Mouse (Mus musculus): Measurements from ENCODE around the gene Ahnak2. TPM values are rescaled to one million over a fixed set of nuclear protein-coding genes. Genes with fewer than 3 reads are reported as not detected.

Ahnak2 gene
- total and polyA plus RNA-seq, 3 experiments = 2.6 to 11.4 TPM; not detected in 1

GRCm38 (mm10) chr12:112799237-112799970 lies 3.1 kb downstream of the Ahnak2 start (continued):
- TF ChIP-seq MEF2A (IDR thresholded peaks at IDR 0.05; ENCODE audit: extremely low read depth, insufficient replicate concordance, low read depth, low read length, poor library complexity, severe bottlenecking) (no peak), SMC3 (IDR thresholded peaks at IDR 0.05; ENCODE audit: low read depth, low read length) (peak; percentile 31), ELF1 (IDR thresholded peaks at IDR 0.05; ENCODE audit: low read depth, low read length) (peak; percentile 54; the same call in 1 of the 2 replicates), ZC3H11A (IDR thresholded peaks at IDR 0.05; ENCODE audit: low read depth, low read length) (no peak)

GRCm38 (mm10) chr12:112798716-112799115 lies 3.7 kb downstream of the Ahnak2 start:
- H3K27ac ChIP-seq (ENCODE audit: control insufficient read depth, low read depth, low read length) = no peak overlapping the region
- H3K79me2 ChIP-seq (ENCODE audit: control insufficient read depth, insufficient read depth, low read length, poor library complexity) = no peaks in the 10 kb centered on the region; the same call in 1 of the 2 replicates
- H3K36me3 ChIP-seq (ENCODE audit: control insufficient read depth in 1 of 2, insufficient read depth in 2 of 2, low read length in 2 of 2) = peaks cover 0 to 35% of the 10 kb centered on the region in 2 experiments; a peak in 2 of 4 replicates
- H3K4me3 ChIP-seq (ENCODE audit: control insufficient read depth in 1 of 2, insufficient read depth in 1 of 2, low read depth in 2 of 2, low read length in 2 of 2) = no peak overlapping the region; a peak in 1 of 4 replicates
- peaks cover 21 to 61% of the 10 kb centered on the region in 2 experiments for H3K4me1 ChIP-seq (ENCODE audit: control insufficient read depth in 1 of 2, insufficient read depth in 2 of 2, low read length in 2 of 2)
- H3K27me3 ChIP-seq (ENCODE audit: control insufficient read depth in 1 of 2, insufficient read depth in 2 of 2, low read length in 2 of 2) = no peaks in the 10 kb centered on the region
- TF ChIP-seq HCFC1 (IDR thresholded peaks at IDR 0.05; ENCODE audit: low read depth, low read length) = no peak
- TF ChIP-seq MAFK (IDR thresholded peaks at IDR 0.05; ENCODE audit: borderline replicate concordance, low read depth, low read length) = 0 out of 2 replicates have a peak, but pooled peaks have one; percentile 14
- TF ChIP-seq POLR2AphosphoS5 (IDR thresholded peaks at IDR 0.05; ENCODE audit: borderline replicate concordance, low read depth, low read length) = no peak
- no peak for TF ChIP-seq TCF12 (IDR thresholded peaks at IDR 0.05; ENCODE audit: low read depth, low read length)
- DNase-seq (ENCODE audit: low read depth, low spot score) = no peak
- no peaks in the 10 kb centered on the region for H3K9me3 ChIP-seq (replicated peaks; ENCODE audit: insufficient read depth, low read length)
- no peak overlapping the region for H3K9ac ChIP-seq (ENCODE audit: control insufficient read depth, low read depth, low read length, poor library complexity, severe bottlenecking)

- peak; percentile 39 for DNase-seq (ENCODE audit: low read depth, low spot score)
- no peak overlapping the region for H3K9ac ChIP-seq (ENCODE audit: control insufficient read depth, low read depth, low read length, poor library complexity, severe bottlenecking)
- H3K4me3 ChIP-seq (ENCODE audit: control insufficient read depth in 1 of 2, insufficient read depth in 1 of 2, low read depth in 2 of 2, low read length in 2 of 2) = no peak overlapping the region
- H3K4me1 ChIP-seq (ENCODE audit: control insufficient read depth in 1 of 2, insufficient read depth in 2 of 2, low read length in 2 of 2) = peaks cover 26 to 65% of the 10 kb centered on the region in 2 experiments
- TF ChIP-seq EP300 (IDR thresholded peaks at IDR 0.05; ENCODE audit: low read depth in 1 of 2, low read length in 2 of 2) (no peak), ZMIZ1 (IDR thresholded peaks at IDR 0.05; ENCODE audit: low read depth, low read length) (no peak), NELFE (IDR thresholded peaks at IDR 0.05; ENCODE audit: low read depth, low read length) (0 out of 2 replicates have a peak, but pooled peaks have one; percentile 26)
- H3K27me3 ChIP-seq (ENCODE audit: control insufficient read depth in 1 of 2, insufficient read depth in 2 of 2, low read length in 2 of 2) = no peaks in the 10 kb centered on the region
- H3K79me2 ChIP-seq (ENCODE audit: control insufficient read depth, insufficient read depth, low read length, poor library complexity) = no peaks in the 10 kb centered on the region; the same call in 1 of the 2 replicates
- peaks cover 0 to 39% of the 10 kb centered on the region in 2 experiments; a peak in 2 of 4 replicates for H3K36me3 ChIP-seq (ENCODE audit: control insufficient read depth in 1 of 2, insufficient read depth in 2 of 2, low read length in 2 of 2)
- H3K9me3 ChIP-seq (replicated peaks; ENCODE audit: insufficient read depth, low read length) = no peaks in the 10 kb centered on the region
- H3K27ac ChIP-seq (ENCODE audit: control insufficient read depth, low read depth, low read length) = no peak overlapping the region
Measured at GRCm38 (mm10) chr12:112798332-112798681, 4.2 kb downstream of the Ahnak2 start.

Measured in MEL (cell line).